Mouse (Mus musculus) heart, postnatal 0 days (tissue): ENCODE results near the gene Ppp2ca. TPM values are rescaled to one million over a fixed set of nuclear protein-coding genes. Genes with fewer than 3 reads are reported as not detected.
"Not testable (repeated sequence)": the region's sequence is repeated elsewhere in the genome, so short reads cannot be mapped to it uniquely, and the experiment has no call there.

Experiments
- ATAC-seq: fragments of 200-750 bp; cut with Nextera tagmentation; 2 replicates; pipeline ENCODE4 v1.8.0; 2017; ENCODE audit warnings: low read depth, moderate number of reproducible peaks, moderate library complexity; ENCODE audit not compliant: insufficient read depth
- DNase-seq: peaks from one replicate; pipeline ENCODE4 v3.0.0-alpha.2; 2016; ENCODE audit warnings: low spot score
- H3K27ac ChIP-seq: fragments of 300-500 bp; sonication (generic); 2 replicates; pipeline ENCODE4 v1.5.1; 2014; ENCODE audit warnings: low read depth, mild to moderate bottlenecking
- H3K27me3 ChIP-seq: fragments of 300-500 bp; sonication (generic); 2 replicates; pipeline ENCODE4 v1.6.1; 2014; ENCODE audit warnings: low read length, mixed read lengths; ENCODE audit not compliant: control insufficient read depth, insufficient read depth
- H3K36me3 ChIP-seq: fragments of 300-500 bp; sonication (generic); replicated peaks from 2 replicates; pipeline ENCODE4 v1.6.1; 2014; ENCODE audit warnings: low read length, mixed read lengths; ENCODE audit not compliant: control insufficient read depth, insufficient read depth
- H3K4me1 ChIP-seq: fragments of 300-500 bp; sonication (generic); 2 replicates; pipeline ENCODE4 v1.6.1; 2014; ENCODE audit warnings: antibody characterized with exemption; ENCODE audit not compliant: control insufficient read depth, insufficient read depth
- H3K4me2 ChIP-seq: fragments of 300-500 bp; sonication (generic); 2 replicates; pipeline ENCODE4 v1.6.1; 2014; ENCODE audit warnings: low read depth, mild to moderate bottlenecking, low read length, moderate library complexity
- H3K4me3 ChIP-seq: fragments of 300-500 bp; sonication (generic); 2 replicates; pipeline ENCODE4 v1.5.1; 2014; ENCODE audit warnings: low read depth, low read length
- H3K9ac ChIP-seq: fragments of 300-500 bp; sonication (generic); replicated peaks from 2 replicates; pipeline ENCODE4 v1.6.1; 2014; ENCODE audit warnings: low read depth, low read length, mixed read lengths
- H3K9me3 ChIP-seq: fragments of 300-500 bp; sonication (generic); replicated peaks from 2 replicates; pipeline ENCODE4 v1.6.1; 2016; ENCODE audit warnings: low read length; ENCODE audit not compliant: control insufficient read depth
- CTCF ChIP-seq: IDR thresholded peaks from 2 replicates; pipeline ENCODE4 v1.5.1; 2016; ENCODE audit warnings: antibody characterized with exemption, control low read depth, low read depth
- EP300 ChIP-seq: IDR thresholded peaks from 2 replicates; pipeline ENCODE4 v1.6.1; 2016; ENCODE audit warnings: antibody characterized with exemption, low read depth
- WGBS: fragments of 180-500 bp; shearing (Covaris S2); extraction: QIAGEN DNeasy Blood & Tissue Kit; methylation state at CpG from one replicate; pipeline ENCODE4 v1.1.7; 2014; 5-methylcytosine and 5-hydroxymethylcytosine counted together
- microRNA-seq: library from miRNA; unstranded; fragments of <30 nt; microRNA quantifications from one replicate; pipeline ENCODE4, GENCODE M21; 2016
- polyA plus RNA-seq: library from polyadenylated mRNA; unstranded; fragments of >200 nt; fragmentation: Nextera tagmentation; extraction: Ambion mirVana; gene quantifications from 2 replicates; pipeline ENCODE4 v1.2.1, GENCODE M21; 2015
- total RNA-seq: library from RNA; depleted of rRNA; stranded (reverse); fragments of >200 nt; gene quantifications from 2 replicates; pipeline ENCODE4 v1.2.3, GENCODE M21; 2014; ENCODE audit warnings: low replicate concordance; rRNA removed

Ppp2ca gene
- total and polyA plus RNA-seq, 2 experiments from 2014 or later = 53.3 to 68.0 TPM

- WGBS = 23% methylated on average over 10 of the region's 10 CpGs
- Histone ChIP-seq H3K9me3 (no peaks in the 10 kb centered on the region), H3K27me3 (peaks cover 15% of the 10 kb centered on the region), H3K4me1 (0 out of 2 replicates have a peak, but pooled peaks cover 3% of the 10 kb centered on the region), H3K36me3 (no peaks in the 10 kb centered on the region), H3K4me3 (no peak overlapping the region), H3K4me2 (no peak overlapping the region), H3K9ac (no peak overlapping the region), H3K27ac (no peak overlapping the region)
- DNase-seq = no peak
- no peak for ATAC-seq
- TF ChIP-seq EP300 (no peak), CTCF (no peak)
Observed at GRCm38 (mm10) chr11:52163926-52164325, 65.4 kb downstream of the Ppp2ca start.

GRCm38 (mm10) chr11:52167126-52167525, 68.6 kb downstream of the Ppp2ca start:
- no peak overlapping the region for H3K9ac ChIP-seq
- TF ChIP-seq EP300 (no peak), CTCF (no peak)
- H3K36me3 ChIP-seq = no peaks in the 10 kb centered on the region
- ATAC-seq (no peak), DNase-seq (no peak)
- WGBS = 2% methylated on average over 21 of the region's 21 CpGs
- no peak overlapping the region for H3K27ac ChIP-seq
- no peaks in the 10 kb centered on the region for H3K9me3 ChIP-seq
- H3K4me3 ChIP-seq = peak overlapping the region; percentile 56
- H3K27me3 ChIP-seq = peaks cover 23% of the 10 kb centered on the region
- H3K4me2 ChIP-seq = peak overlapping the region; percentile 77
- 0 out of 2 replicates have a peak, but pooled peaks cover 3% of the 10 kb centered on the region for H3K4me1 ChIP-seq

- H3K27me3 ChIP-seq = peaks cover 23% of the 10 kb centered on the region
- H3K27ac ChIP-seq = not testable (repeated sequence)
Observed at GRCm38 (mm10) chr11:52167901-52168302, 69.4 kb downstream of the Ppp2ca start.

GRCm38 (mm10) chr11:52168461-52168860, 70.0 kb downstream of the Ppp2ca start:
- DNase-seq = no peak
- WGBS = 11% methylated on average over 12 of the region's 12 CpGs
- Histone ChIP-seq H3K27me3 (peaks cover 23% of the 10 kb centered on the region), H3K4me3 (peak overlapping the region; percentile 56), H3K4me1 (0 out of 2 replicates have a peak, but pooled peaks cover 3% of the 10 kb centered on the region), H3K4me2 (peak overlapping the region; percentile 77), H3K36me3 (no peaks in the 10 kb centered on the region), H3K9me3 (no peaks in the 10 kb centered on the region), H3K27ac (no peak overlapping the region), H3K9ac (no peak overlapping the region; the same call in 1 of the 2 replicates)
- TF ChIP-seq CTCF (no peak), EP300 (no peak)
- peak; percentile 43; the same call in 1 of the 2 replicates for ATAC-seq

More at GRCm38 (mm10) chr11:52167901-52168302, 69.4 kb downstream of the Ppp2ca start:
- not testable (repeated sequence) for H3K4me1 ChIP-seq, DNase-seq, H3K9ac ChIP-seq, H3K36me3 ChIP-seq, H3K9me3 ChIP-seq
- Histone ChIP-seq H3K4me2 (peak overlapping the region; percentile 77), H3K4me3 (peak overlapping the region; percentile 56)
- WGBS = 0% methylated on average over 27 of the region's 42 CpGs
- peak; percentile 89 for ATAC-seq

Small RNA genes lying within 50 kb of the gene (microRNA-seq; reads per million reads assigned to microRNA genes)
- gene Gm24157 = not detected
- gene Mir3061 = 20.5 reads per million, percentile 37 among the genes with 10 or more reads in this experiment

Other genes with a start within 250 kb of the Ppp2ca start
- gene Jade2, start 241.0 kb upstream of the Ppp2ca start, total RNA-seq = 1.9 and 2.3 TPM in 2 replicates
- 0.60 and 0.72 TPM in 2 replicates for gene Jade2, start 241.0 kb upstream of the Ppp2ca start, polyA plus RNA-seq
- gene Cdkn2aipnl, start 131.0 kb upstream of the Ppp2ca start, total RNA-seq = 37.6 and 58.0 TPM in 2 replicates
- gene Cdkn2aipnl, start 131.0 kb upstream of the Ppp2ca start, polyA plus RNA-seq = 40.7 and 46.9 TPM in 2 replicates
- 169 and 261 TPM in 2 replicates for gene Ube2b, start 97.9 kb upstream of the Ppp2ca start, total RNA-seq
- 404 and 412 TPM in 2 replicates for gene Ube2b, start 97.9 kb upstream of the Ppp2ca start, polyA plus RNA-seq
- gene Cdkl3, start 94.5 kb upstream of the Ppp2ca start, total RNA-seq = 2.3 and 5.6 TPM in 2 replicates
- 13.1 and 16.3 TPM in 2 replicates for gene Cdkl3, start 94.5 kb upstream of the Ppp2ca start, polyA plus RNA-seq
- gene Olfr1373, start 46.8 kb downstream of the Ppp2ca start, total RNA-seq = not detected in 2 replicates
- not detected in 2 replicates for gene Olfr1373, start 46.8 kb downstream of the Ppp2ca start, polyA plus RNA-seq
- not detected in 2 replicates for gene Olfr1371, start 115.3 kb downstream of the Ppp2ca start, total RNA-seq
- not detected in 2 replicates for gene Olfr1371, start 115.3 kb downstream of the Ppp2ca start, polyA plus RNA-seq
- 158 and 163 TPM in 2 replicates for gene Skp1a, start 133.3 kb downstream of the Ppp2ca start, total RNA-seq
- 492 and 524 TPM in 2 replicates for gene Skp1a, start 133.3 kb downstream of the Ppp2ca start, polyA plus RNA-seq
- 0.15 and 5.2 TPM in 2 replicates for gene Tcf7, start 184.3 kb downstream of the Ppp2ca start, total RNA-seq
- gene Tcf7, start 184.3 kb downstream of the Ppp2ca start, polyA plus RNA-seq = 0.88 and 1.1 TPM in 2 replicates